Comparison of ENCODE assay signal across 35 mouse cellular contexts in the genomic region with DNA sequence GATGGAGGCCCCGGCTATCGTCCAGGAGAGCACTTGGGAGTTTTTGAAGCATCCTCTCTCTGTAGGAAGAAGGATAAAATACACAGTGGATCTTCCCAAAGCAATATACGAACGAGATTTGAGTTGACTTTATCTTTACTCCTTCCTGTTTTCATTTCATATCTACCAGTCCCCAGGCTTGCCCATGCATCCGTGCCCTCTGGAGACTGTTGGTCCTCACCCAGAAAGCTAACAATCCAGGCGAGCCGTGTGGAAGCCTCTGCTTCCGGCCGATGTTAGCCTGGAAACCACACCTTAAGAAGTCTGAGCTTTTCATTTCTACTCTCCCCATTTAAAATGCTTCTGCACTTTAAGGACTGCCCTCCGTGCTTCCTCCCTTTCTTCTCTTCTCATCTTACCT. TPM values are rescaled to one million over a fixed set of nuclear protein-coding genes. Genes with fewer than 3 reads are reported as not detected.
DNase-seq lines count a peak whose midpoint lies in the region; ATAC-seq and TF ChIP-seq lines count a peak whose summit lies in the region.
"Had no signal": no experiment of that assay in that cellular context is flagged by ENCODE, and none has a peak within 500 bp of the region (broad histone marks: within the 10 kb centered on the region; RNA-seq: fewer than 3 reads in every experiment).

No protein-coding gene starts in this region.

- no peak overlapping the region for H3K4me2 ChIP-seq in liver, embryonic 12.5 days
- peak overlapping the region; percentile 36 for H3K4me2 ChIP-seq in liver, embryonic 16.5 days (ENCODE audit: low read depth, low read length)
- H3K4me2 ChIP-seq: embryonic facial prominence, embryonic 15.5 days; lung, embryonic 14.5 days; midbrain, embryonic 12.5 days had no signal

- peaks cover 21% of the 10 kb centered on the region for H3K4me1 ChIP-seq in liver, embryonic 12.5 days
- peaks cover 31% of the 10 kb centered on the region for H3K4me1 ChIP-seq in bone marrow macrophage, adult 2 months (ENCODE audit: control insufficient read depth, insufficient read depth, low read length)
- peaks cover 15% of the 10 kb centered on the region for H3K4me1 ChIP-seq in liver, embryonic 16.5 days (ENCODE audit: control insufficient read depth, low read depth, low read length)
- H3K4me1 ChIP-seq: embryonic facial prominence, embryonic 15.5 days; heart, embryonic 10.5 days; midbrain, embryonic 12.5 days had no signal

- peak; percentile 38 for DNase-seq in liver
- no peak for DNase-seq in cerebellum, adult 9-10 months
- DNase-seq in testis, postnatal 14 days (ENCODE audit: low spot score): no peak
- DNase-seq in right cerebral cortex, adult 2 months (ENCODE audit: low spot score in 2 of 2): no peak
- DNase-seq: adrenal gland, adult 2 months; cerebellum, adult 18-20 months; cerebellum, postnatal 36 days; forebrain, postnatal 0 days; heart, postnatal 10 days; kidney, adult 18-20 months; layer of hippocampus, adult 9-11 months; lung, embryonic 14.5 days; lung, postnatal 36 days; right cerebral cortex, postnatal 14 days had no signal

- TF ChIP-seq POLR2A in bone marrow macrophage, adult 2 months (IDR thresholded peaks at IDR 0.05; ENCODE audit: borderline replicate concordance, low read depth, low read length): no peak

- H3K9ac ChIP-seq in liver, embryonic 12.5 days: no peak overlapping the region; the same call in 1 of the 2 replicates
- H3K9ac ChIP-seq in liver, embryonic 16.5 days (ENCODE audit: low read depth, low read length): no peak overlapping the region
- H3K9ac ChIP-seq: embryonic facial prominence, embryonic 15.5 days; forebrain, postnatal 0 days; lung, embryonic 14.5 days; midbrain, embryonic 12.5 days had no signal

- no peaks in the 10 kb centered on the region for H3K9me3 ChIP-seq in liver, embryonic 12.5 days (replicated peaks)
- H3K9me3 ChIP-seq in liver, embryonic 16.5 days (replicated peaks; ENCODE audit: control insufficient read depth, low read length): no peaks in the 10 kb centered on the region
- H3K9me3 ChIP-seq: embryonic facial prominence, embryonic 15.5 days; heart, embryonic 10.5 days; midbrain, embryonic 12.5 days had no signal

- H3K4me3 ChIP-seq in liver, embryonic 12.5 days: no peak overlapping the region
- peak overlapping the region; percentile 47 for H3K4me3 ChIP-seq in bone marrow macrophage, adult 2 months (ENCODE audit: insufficient read depth, low read length)
- H3K4me3 ChIP-seq in liver, embryonic 16.5 days (ENCODE audit: low read depth, low read length): no peak overlapping the region
- H3K4me3 ChIP-seq: embryonic facial prominence, embryonic 15.5 days; heart, embryonic 10.5 days; midbrain, embryonic 12.5 days had no signal

- no peak overlapping the region for H3K27ac ChIP-seq in liver, embryonic 12.5 days
- H3K27ac ChIP-seq in bone marrow macrophage, adult 2 months (ENCODE audit: insufficient read depth, low read depth, low read length): peak overlapping the region; percentile 77
- H3K27ac ChIP-seq in liver, embryonic 16.5 days (ENCODE audit: low read length): peak overlapping the region; percentile 26; the same call in 1 of the 2 replicates
- H3K27ac ChIP-seq: embryonic facial prominence, embryonic 15.5 days; heart, embryonic 10.5 days; hindbrain, postnatal 0 days; kidney, postnatal 0 days; midbrain, embryonic 12.5 days; stomach, postnatal 0 days had no signal

- no peak for ATAC-seq in liver, embryonic 12.5 days
- ATAC-seq in liver, embryonic 16.5 days (ENCODE audit: low read depth): no peak
- peak; percentile 83 for ATAC-seq in megakaryocyte-erythroid progenitor cell, adult 5-6 weeks (replicated peaks; ENCODE audit: low FRiP score, low TSS enrichment, poor library complexity, severe bottlenecking)
- ATAC-seq: forebrain, postnatal 0 days; hindbrain, postnatal 0 days had no signal

- H3K27me3 ChIP-seq in liver, embryonic 12.5 days (replicated peaks): no peaks in the 10 kb centered on the region
- no peaks in the 10 kb centered on the region for H3K27me3 ChIP-seq in liver, embryonic 16.5 days (ENCODE audit: control insufficient read depth, insufficient read depth, low read depth, low read length)
- H3K27me3 ChIP-seq: embryonic facial prominence, embryonic 15.5 days; midbrain, embryonic 12.5 days had no signal

- no peaks in the 10 kb centered on the region for H3K36me3 ChIP-seq in liver, embryonic 12.5 days
- H3K36me3 ChIP-seq in liver, embryonic 16.5 days (ENCODE audit: control insufficient read depth, insufficient read depth): no peaks in the 10 kb centered on the region
- H3K36me3 ChIP-seq: embryonic facial prominence, embryonic 15.5 days; heart, embryonic 10.5 days; midbrain, embryonic 12.5 days had no signal

- no peak for TF ChIP-seq CTCF in bone marrow macrophage, adult 2 months (IDR thresholded peaks at IDR 0.05; ENCODE audit: low read depth, low read length)

- 46% methylated on average over 10 of the region's 10 CpGs for WGBS in liver, embryonic 12.5 days (ENCODE audit: insufficient replicate concordance)
- WGBS in liver, embryonic 16.5 days (ENCODE audit: insufficient replicate concordance): 19% methylated on average over 10 of the region's 10 CpGs

RNA-seq across cellular contexts. Expression of a gene that starts 0.7 kb away (rescaled TPM):
- polyA plus RNA-seq in liver, embryonic 12.5 days (2016; fragmentation: Nextera tagmentation; extraction: Ambion mirVana): 0.44 and 0.60 TPM in 2 replicates
- polyA plus RNA-seq in bone marrow macrophage, adult 2 months (2012; ENCODE audit: insufficient read depth, insufficient read length, missing spikeins): 30.8 and 49.5 TPM in 2 replicates
- 1.4 and 1.6 TPM in 2 replicates for polyA plus RNA-seq in liver, embryonic 16.5 days (2015; fragmentation: Nextera tagmentation; extraction: Ambion mirVana)
- total RNA-seq in megakaryocyte-erythroid progenitor cell, adult 5-6 weeks (2014; fragmentation: Nextera tagmentation): 0.32 and 3.4 TPM in 2 replicates
- 1.5 and 5.6 TPM in 2 replicates for total RNA-seq in megakaryocyte-erythroid progenitor cell, adult 5-6 weeks (2017)
- total RNA-seq: adrenal gland, adult 2 months; forebrain, postnatal 0 days; gastrocnemius, adult 18-20 months; hindbrain, postnatal 0 days; left cerebral cortex, adult 18-20 months; left cerebral cortex, postnatal 36 days had no signal
- polyA plus RNA-seq: adrenal gland, adult 2 months; embryonic facial prominence, embryonic 15.5 days; forebrain, embryonic 11.5 days; forebrain, postnatal 0 days; hindbrain, embryonic 11.5 days; hindbrain, postnatal 0 days; lung, embryonic 14.5 days; midbrain, embryonic 12.5 days; neural tube, embryonic 11.5 days; stomach, postnatal 0 days had no signal

RNA-seq across cellular contexts. Expression of a gene that starts 19.2 kb away (rescaled TPM):
- not detected in 2 replicates for polyA plus RNA-seq in liver, embryonic 12.5 days (2016; fragmentation: Nextera tagmentation; extraction: Ambion mirVana)
- polyA plus RNA-seq in bone marrow macrophage, adult 2 months (2012; ENCODE audit: insufficient read depth, insufficient read length, missing spikeins): not detected in 2 replicates
- not detected in 2 replicates for polyA plus RNA-seq in liver, embryonic 16.5 days (2015; fragmentation: Nextera tagmentation; extraction: Ambion mirVana)
- not detected in 2 replicates for total RNA-seq in megakaryocyte-erythroid progenitor cell, adult 5-6 weeks (2014; fragmentation: Nextera tagmentation)
- not detected in 2 replicates for total RNA-seq in megakaryocyte-erythroid progenitor cell, adult 5-6 weeks (2017)
- total RNA-seq: adrenal gland, adult 2 months; adrenal gland, postnatal 4 days; forebrain, postnatal 0 days; gastrocnemius, adult 18-20 months; gastrocnemius, postnatal 4 days; heart, postnatal 10 days; hindbrain, postnatal 0 days; left cerebral cortex, adult 18-20 months; left cerebral cortex, postnatal 36 days had no signal
- polyA plus RNA-seq: adrenal gland, adult 2 months; embryonic facial prominence, embryonic 15.5 days; forebrain, embryonic 11.5 days; forebrain, postnatal 0 days; heart, embryonic 10.5 days; hindbrain, embryonic 11.5 days; hindbrain, postnatal 0 days; kidney, postnatal 0 days; large intestine, adult 2 months; limb, embryonic 14.5 days; lung, embryonic 14.5 days; midbrain, embryonic 12.5 days; neural tube, embryonic 11.5 days; stomach, postnatal 0 days; thymus, postnatal 0 days had no signal

RNA-seq across cellular contexts. Expression of a gene that starts 27.0 kb away (rescaled TPM):
- polyA plus RNA-seq in liver, embryonic 12.5 days (2016; fragmentation: Nextera tagmentation; extraction: Ambion mirVana): 0.71 and 0.98 TPM in 2 replicates
- polyA plus RNA-seq in bone marrow macrophage, adult 2 months (2012; ENCODE audit: insufficient read depth, insufficient read length, missing spikeins): 1,180 and 1,280 TPM in 2 replicates
- polyA plus RNA-seq in liver, embryonic 16.5 days (2015; fragmentation: Nextera tagmentation; extraction: Ambion mirVana): 0.62 and 0.68 TPM in 2 replicates
- 16.3 and 17.4 TPM in 2 replicates for total RNA-seq in megakaryocyte-erythroid progenitor cell, adult 5-6 weeks (2014; fragmentation: Nextera tagmentation)
- 5.5 and 22.8 TPM in 2 replicates for total RNA-seq in megakaryocyte-erythroid progenitor cell, adult 5-6 weeks (2017)
- total RNA-seq: forebrain, postnatal 0 days; gastrocnemius, adult 18-20 months; hindbrain, postnatal 0 days; left cerebral cortex, adult 18-20 months; left cerebral cortex, postnatal 36 days had no signal
- polyA plus RNA-seq: forebrain, embryonic 11.5 days; forebrain, postnatal 0 days; heart, embryonic 10.5 days; hindbrain, embryonic 11.5 days; hindbrain, postnatal 0 days; midbrain, embryonic 12.5 days; neural tube, embryonic 11.5 days had no signal

RNA-seq across cellular contexts. Expression of a gene that starts 59.3 kb away (rescaled TPM):
- 4.8 and 6.4 TPM in 2 replicates for polyA plus RNA-seq in liver, embryonic 12.5 days (2016; fragmentation: Nextera tagmentation; extraction: Ambion mirVana)
- 161 and 162 TPM in 2 replicates for polyA plus RNA-seq in bone marrow macrophage, adult 2 months (2012; ENCODE audit: insufficient read depth, insufficient read length, missing spikeins)
- polyA plus RNA-seq in liver, embryonic 16.5 days (2015; fragmentation: Nextera tagmentation; extraction: Ambion mirVana): 20.2 and 22.1 TPM in 2 replicates
- not detected in 2 replicates for total RNA-seq in megakaryocyte-erythroid progenitor cell, adult 5-6 weeks (2014; fragmentation: Nextera tagmentation)
- total RNA-seq in megakaryocyte-erythroid progenitor cell, adult 5-6 weeks (2017): 0.57 TPM in 1 of 2 replicates, not detected in the other
- total RNA-seq: left cerebral cortex, postnatal 36 days had no signal
- polyA plus RNA-seq: neural tube, embryonic 11.5 days had no signal

Comparison
In these comparisons a context has a peak if more than half of its experiments do, and no peak if none do; other contexts are left out.
1. RNA of a gene that starts 0.7 kb away (polyA plus RNA-seq): 30.8 to 49.5 TPM in bone marrow macrophage, adult 2 months; 1.4 to 1.6 TPM in liver, embryonic 16.5 days and 0.44 to 0.60 TPM in liver, embryonic 12.5 days; every median in the first group is over 10 times any median in the second.
2. RNA of a gene that starts 27.0 kb away (polyA plus RNA-seq): 1,180 to 1,280 TPM in bone marrow macrophage, adult 2 months; 0.71 to 0.98 TPM in liver, embryonic 12.5 days and 0.62 to 0.68 TPM in liver, embryonic 16.5 days; every median in the first group is over 100 times any median in the second.